Mouse (Mus musculus) common myeloid progenitor, adult 5-6 weeks (primary cell): ENCODE measurements around the gene Rpl9. TPM values are rescaled to one million over a fixed set of nuclear protein-coding genes. Genes with fewer than 3 reads are reported as not detected.

Experiments used
- ATAC-seq: replicated peaks from 2 replicates; pipeline ENCODE4 v1.8.0; 2016; ENCODE audit warnings: low read depth, mild to moderate bottlenecking, moderate TSS enrichment, inconsistent platforms; ENCODE audit not compliant: poor library complexity, severe bottlenecking
- total RNA-seq: library from RNA; stranded (forward); fragments of 200-1000, 187-1606 nt; gene quantifications from 2 replicates; pipeline ENCODE4 v1.2.3, GENCODE M21; 2017

The Rpl9 gene
- total RNA-seq, 1 experiment from 2014 or later = 2,315 TPM

GRCm38 (mm10) chr5:65387008-65387867, 4.0 kb downstream of the Rpl9 start:
- ATAC-seq = no peak

- ATAC-seq = no peak
These were observed 5.5 kb downstream of the Rpl9 start for GRCm38 (mm10) chr5:65385704-65386103.

GRCm38 (mm10) chr5:65374746-65375145, 16.5 kb downstream of the Rpl9 start:
- ATAC-seq = no peak

GRCm38 (mm10) chr5:65371551-65371950, 19.7 kb downstream of the Rpl9 start:
- ATAC-seq = no peak

- no peak for ATAC-seq
These were observed 23.4 kb downstream of the Rpl9 start for GRCm38 (mm10) chr5:65367837-65368236.

- ATAC-seq = no peak
These were observed 33.5 kb downstream of the Rpl9 start for GRCm38 (mm10) chr5:65357771-65358170.

- ATAC-seq = no peak
These were observed 34.4 kb downstream of the Rpl9 start for GRCm38 (mm10) chr5:65356851-65357250.

GRCm38 (mm10) chr5:65354985-65355384, 36.3 kb downstream of the Rpl9 start:
- ATAC-seq = no peak

GRCm38 (mm10) chr5:65354097-65354496, 37.1 kb downstream of the Rpl9 start:
- ATAC-seq = no peak

- no peak for ATAC-seq
These were observed 40.7 kb downstream of the Rpl9 start for GRCm38 (mm10) chr5:65350508-65350907.

- ATAC-seq = no peak
These were observed 43.1 kb downstream of the Rpl9 start, which contains the start of gene Klb for GRCm38 (mm10) chr5:65348168-65348567. Klb (plus strand) TSS chr5:65348314.

- ATAC-seq = no peak
These were observed 51.1 kb downstream of the Rpl9 start for GRCm38 (mm10) chr5:65340167-65340566.

GRCm38 (mm10) chr5:65338394-65338793, 52.9 kb downstream of the Rpl9 start:
- no peak for ATAC-seq

Other genes starting within 250 kb of the Rpl9 start
- 4.3 and 4.7 TPM in 2 replicates for gene Wdr19, start 191.7 kb downstream of the Rpl9 start, total RNA-seq
- gene Rfc1, start 55.8 kb downstream of the Rpl9 start, total RNA-seq = 122 and 172 TPM in 2 replicates
- not detected in 2 replicates for gene Klb, start 43.1 kb downstream of the Rpl9 start, total RNA-seq
- 34.7 and 42.6 TPM in 2 replicates for gene Lias, start 53 bp upstream of the Rpl9 start, total RNA-seq
- gene Ugdh, start 44.5 kb upstream of the Rpl9 start, total RNA-seq = 36.8 and 41.7 TPM in 2 replicates
- gene Gm43552, start 101.4 kb upstream of the Rpl9 start, total RNA-seq = not detected in 2 replicates
- 76.0 and 83.0 TPM in 2 replicates for gene Smim14, start 145.7 kb upstream of the Rpl9 start, total RNA-seq
- 48.2 and 49.6 TPM in 2 replicates for gene Ube2k, start 145.8 kb upstream of the Rpl9 start, total RNA-seq